In genomic region chr1:191447391-191448016, GRCm38 (mm10) we compare ENCODE assay signal across 18 mouse cellular contexts. TPM values are rescaled to one million over a fixed set of nuclear protein-coding genes. Genes with fewer than 3 reads are reported as not detected.
DNase-seq lines count a peak whose midpoint lies in the region; ATAC-seq lines count a peak whose summit lies in the region.
"Had no signal": no experiment of that assay in that cellular context is flagged by ENCODE, and none has a peak within 500 bp of the region (broad histone marks: within the 10 kb centered on the region; RNA-seq: fewer than 3 reads in every experiment).

No protein-coding gene starts in this region.

- no peaks in the 10 kb centered on the region for H3K27me3 ChIP-seq in heart, embryonic 14.5 days (ENCODE audit: control insufficient read depth, insufficient read depth, low read length)
- H3K27me3 ChIP-seq: limb, embryonic 15.5 days; midbrain, embryonic 15.5 days; neural tube, embryonic 15.5 days; Patski had no signal

- DNase-seq in heart, postnatal 14 days = no peak
- DNase-seq in CD4-positive, CD25-positive, alpha-beta regulatory T cell, adult 2 months (ENCODE audit: low read depth, low spot score) = peak; percentile 73
- DNase-seq in kidney, adult 11 months = peak; percentile 58
- DNase-seq in kidney, postnatal 4 days = peak; percentile 33 to 55
- no peak for DNase-seq in frontal cortex, postnatal 14 days (ENCODE audit: low spot score in 2 of 2)
- DNase-seq in cerebellum, adult 9-10 months = no peak
- DNase-seq in frontal cortex, adult 2 months (ENCODE audit: extremely low spot score in 1 of 2, low spot score in 1 of 2) = no peak
- DNase-seq: adrenal gland, postnatal 10 days; cerebellum, adult 11 months; gastrocnemius, adult 2 months; heart, postnatal 10 days had no signal

- intact Hi-C loops in heart, postnatal 14 days (cut with DNase I) = no loop called here

- no peak for ATAC-seq in heart, embryonic 14.5 days (ENCODE audit: insufficient number of reproducible peaks, insufficient read depth, low FRiP score, low read depth)
- ATAC-seq: midbrain, embryonic 15.5 days; Patski had no signal

- H3K4me3 ChIP-seq in heart, embryonic 14.5 days (ENCODE audit: control insufficient read depth in 1 of 2, insufficient read depth in 1 of 2, low read depth in 1 of 2, low read length in 2 of 2) = no peak overlapping the region
- H3K4me3 ChIP-seq: gastrocnemius, adult 2 months; left cerebral cortex, adult 2 months; limb, embryonic 15.5 days; midbrain, embryonic 15.5 days; neural tube, embryonic 15.5 days had no signal

- H3K4me2 ChIP-seq in heart, embryonic 14.5 days (ENCODE audit: low read length) = no peak overlapping the region
- H3K4me2 ChIP-seq: limb, embryonic 15.5 days; midbrain, embryonic 15.5 days; neural tube, embryonic 15.5 days had no signal

- 79% methylated on average over 6 of the region's 6 CpGs for WGBS in heart, embryonic 14.5 days

- H3K36me3 ChIP-seq in heart, embryonic 14.5 days (ENCODE audit: control insufficient read depth, insufficient read depth, low read length) = no peaks in the 10 kb centered on the region
- H3K36me3 ChIP-seq: limb, embryonic 15.5 days; midbrain, embryonic 15.5 days; neural tube, embryonic 15.5 days had no signal

- H3K9ac ChIP-seq in heart, embryonic 14.5 days (ENCODE audit: low read length) = 0 out of 2 replicates have a peak overlapping the region, but pooled peaks have one; percentile 11
- H3K9ac ChIP-seq: limb, embryonic 15.5 days; midbrain, embryonic 15.5 days; neural tube, embryonic 15.5 days had no signal

- H3K27ac ChIP-seq in heart, embryonic 14.5 days (replicated peaks in 1 of 2; ENCODE audit: control insufficient read depth in 1 of 2, insufficient read depth in 1 of 2, low read depth in 2 of 2, low read length in 2 of 2) = no peak overlapping the region
- H3K27ac ChIP-seq: gastrocnemius, adult 2 months; left cerebral cortex, adult 2 months; limb, embryonic 15.5 days; midbrain, embryonic 15.5 days; neural tube, embryonic 15.5 days; stomach, postnatal 0 days had no signal

- peaks cover 17 to 28% of the 10 kb centered on the region in 2 experiments for H3K4me1 ChIP-seq in heart, embryonic 14.5 days (ENCODE audit: control insufficient read depth in 2 of 2, insufficient read depth in 2 of 2, low read length in 2 of 2)
- H3K4me1 ChIP-seq: limb, embryonic 15.5 days; midbrain, embryonic 15.5 days; neural tube, embryonic 15.5 days had no signal

- H3K9me3 ChIP-seq in heart, embryonic 14.5 days (ENCODE audit: control insufficient read depth, low read length) = no peaks in the 10 kb centered on the region
- H3K9me3 ChIP-seq: limb, embryonic 15.5 days; midbrain, embryonic 15.5 days; neural tube, embryonic 15.5 days had no signal

RNA-seq across cellular contexts. Expression of gene Ppp2r5a, which starts 44.4 kb away (rescaled TPM):
- 55.0 and 62.4 TPM in 2 replicates for polyA plus RNA-seq in heart, embryonic 14.5 days (2014; fragmentation: Nextera tagmentation; extraction: Ambion mirVana)
- 100 to 1,000 TPM; 116 to 118 TPM for total RNA-seq in heart, postnatal 14 days (2021)
- polyA plus RNA-seq in frontal cortex, adult 2 months (2012; rRNA removed) = 90.5 and 94.4 TPM in 2 replicates

Comparison
In these comparisons a context has a peak if more than half of its experiments do, and no peak if none do; other contexts are left out.
1. DNase-seq: peak in CD4-positive, CD25-positive, alpha-beta regulatory T cell, adult 2 months (single experiment), kidney, adult 11 months (single experiment) and kidney, postnatal 4 days (2 of 2); none in heart, postnatal 14 days (0 of 2), frontal cortex, postnatal 14 days (0 of 2), cerebellum, adult 9-10 months (single experiment) and frontal cortex, adult 2 months (0 of 2).